Mouse (Mus musculus) forebrain, embryonic 10.5 days (tissue): ENCODE measurements around the gene Ndufa7. TPM values are rescaled to one million over a fixed set of nuclear protein-coding genes. Genes with fewer than 3 reads are reported as not detected.
"Not testable (repeated sequence)": the region's sequence is repeated elsewhere in the genome, so short reads cannot be mapped to it uniquely, and the experiment has no call there.

Experiments
- DNase-seq: peaks from one replicate; pipeline ENCODE4 v3.0.0-alpha.2; 2017; ENCODE audit warnings: low spot score; ENCODE audit errors: extremely low spot score
- H3K27ac ChIP-seq: fragments of 300-500 bp; sonication (generic); 2 replicates; pipeline ENCODE4 v1.5.1; 2016; ENCODE audit warnings: mild to moderate bottlenecking
- H3K27me3 ChIP-seq: fragments of 300-500 bp; sonication (generic); 2 replicates; pipeline ENCODE4 v1.6.1; 2016; ENCODE audit warnings: mild to moderate bottlenecking; ENCODE audit not compliant: poor library complexity, severe bottlenecking
- H3K36me3 ChIP-seq: fragments of 300-500 bp; sonication (generic); replicated peaks from 2 replicates; pipeline ENCODE4 v1.6.1; 2016; ENCODE audit warnings: mild to moderate bottlenecking, moderate library complexity
- H3K4me1 ChIP-seq: fragments of 300-500 bp; sonication (generic); 2 replicates; pipeline ENCODE4 v1.6.1; 2016
- H3K4me3 ChIP-seq: fragments of 300-500 bp; sonication (generic); 2 replicates; pipeline ENCODE4 v1.5.1; 2016; ENCODE audit warnings: mild to moderate bottlenecking, moderate library complexity
- H3K9me3 ChIP-seq: fragments of 300-500 bp; sonication (generic); 2 replicates; pipeline ENCODE4 v1.6.1; 2016; ENCODE audit warnings: mild to moderate bottlenecking, moderate library complexity
- WGBS: fragments of 180-500 bp; shearing (Covaris S2); methylation state at CpG from one replicate; pipeline ENCODE4 v1.1.7; 2016; 5-methylcytosine and 5-hydroxymethylcytosine counted together
- microRNA-seq: library from miRNA; unstranded; fragments of <30 nt; microRNA quantifications from one replicate; pipeline ENCODE4, GENCODE M21; 2017
- polyA plus RNA-seq: library from polyadenylated mRNA; unstranded; fragments of >200 nt; fragmentation: Nextera tagmentation; extraction: Ambion mirVana; gene quantifications from 2 replicates; pipeline ENCODE4 v1.2.1, GENCODE M21; 2016

The Ndufa7 gene
- polyA plus RNA-seq, 1 experiment from 2014 or later: 441 TPM

- H3K27me3 ChIP-seq: no peaks in the 10 kb centered on the region
- peaks cover 43% of the 10 kb centered on the region for H3K36me3 ChIP-seq
- DNase-seq: no peak
- no peak overlapping the region for H3K4me3 ChIP-seq
- no peaks in the 10 kb centered on the region for H3K9me3 ChIP-seq
- no peaks in the 10 kb centered on the region for H3K4me1 ChIP-seq
- no peak overlapping the region for H3K27ac ChIP-seq
- WGBS: 82% methylated on average over 1 of the region's 1 CpGs
These were observed 27.0 kb downstream of the Ndufa7 start for GRCm38 (mm10) chr17:33851331-33851730.

- DNase-seq: no peak
- H3K27me3 ChIP-seq: no peaks in the 10 kb centered on the region
- WGBS: 74% methylated on average over 4 of the region's 4 CpGs
- no peaks in the 10 kb centered on the region for H3K4me1 ChIP-seq
- peaks cover 10% of the 10 kb centered on the region; the same call in 1 of the 2 replicates for H3K9me3 ChIP-seq
- no peak overlapping the region for H3K27ac ChIP-seq
- no peaks in the 10 kb centered on the region; the same call in 1 of the 2 replicates for H3K36me3 ChIP-seq
- no peak overlapping the region for H3K4me3 ChIP-seq
These were observed 33.4 kb downstream of the Ndufa7 start for GRCm38 (mm10) chr17:33857816-33858215.

GRCm38 (mm10) chr17:33865330-33866030, 41.1 kb downstream of the Ndufa7 start:
- no peak overlapping the region for H3K4me3 ChIP-seq
- H3K27ac ChIP-seq: 0 out of 2 replicates have a peak overlapping the region, but pooled peaks have one; percentile 67
- H3K36me3 ChIP-seq: no peaks in the 10 kb centered on the region
- H3K27me3 ChIP-seq: no peaks in the 10 kb centered on the region
- H3K4me1 ChIP-seq: peaks cover 10% of the 10 kb centered on the region
- 42% methylated on average over 9 of the region's 9 CpGs for WGBS
- DNase-seq: peak; percentile 33
- no peaks in the 10 kb centered on the region for H3K9me3 ChIP-seq

- not testable (repeated sequence) for DNase-seq, H3K27me3 ChIP-seq, H3K4me1 ChIP-seq, H3K9me3 ChIP-seq, H3K27ac ChIP-seq, H3K4me3 ChIP-seq
- 88% methylated on average over 7 of the region's 12 CpGs for WGBS
- H3K36me3 ChIP-seq: peaks cover 42% of the 10 kb centered on the region
These were observed 49.2 kb downstream of the Ndufa7 start, which contains the start of gene Gm7029 for GRCm38 (mm10) chr17:33873537-33873936. Gene Gm7029 (plus strand): TSS chr17:33873837.

GRCm38 (mm10) chr17:33874411-33874810, 50.0 kb downstream of the Ndufa7 start:
- WGBS: 85% methylated on average over 11 of the region's 11 CpGs
- no peaks in the 10 kb centered on the region for H3K9me3 ChIP-seq
- H3K27ac ChIP-seq: no peak overlapping the region
- H3K4me1 ChIP-seq: no peaks in the 10 kb centered on the region
- H3K4me3 ChIP-seq: no peak overlapping the region
- H3K27me3 ChIP-seq: no peaks in the 10 kb centered on the region
- DNase-seq: no peak
- H3K36me3 ChIP-seq: peaks cover 50% of the 10 kb centered on the region

- WGBS: 81% methylated on average over 5 of the region's 5 CpGs
- not testable (repeated sequence) for H3K27ac ChIP-seq, H3K4me3 ChIP-seq, H3K27me3 ChIP-seq, H3K9me3 ChIP-seq, H3K4me1 ChIP-seq, DNase-seq
- H3K36me3 ChIP-seq: peaks cover 63% of the 10 kb centered on the region
These were observed 51.4 kb downstream of the Ndufa7 start for GRCm38 (mm10) chr17:33875797-33876196.

GRCm38 (mm10) chr17:33884320-33884719, 59.9 kb downstream of the Ndufa7 start:
- not testable (repeated sequence) for H3K9me3 ChIP-seq, H3K27ac ChIP-seq, H3K27me3 ChIP-seq, H3K4me3 ChIP-seq, DNase-seq
- WGBS: 90% methylated on average over 10 of the region's 11 CpGs
- Histone ChIP-seq H3K36me3 (peaks cover 77% of the 10 kb centered on the region), H3K4me1 (peaks cover 19% of the 10 kb centered on the region)

- not testable (repeated sequence) for H3K27ac ChIP-seq, H3K27me3 ChIP-seq, DNase-seq, H3K9me3 ChIP-seq
- peak overlapping the region; percentile 67; the same call in 1 of the 2 replicates for H3K4me3 ChIP-seq
- peaks cover 43% of the 10 kb centered on the region for H3K36me3 ChIP-seq
- peaks cover 21% of the 10 kb centered on the region for H3K4me1 ChIP-seq
- WGBS: 88% methylated on average over 2 of the region's 2 CpGs
These were observed 63.4 kb downstream of the Ndufa7 start for GRCm38 (mm10) chr17:33887802-33888201.

Small RNA genes lying within 50 kb of the gene (microRNA-seq; reads per million reads assigned to microRNA genes)
- gene Gm27740: not detected

Other genes with a start within 250 kb of the Ndufa7 start
- 47.6 and 51.2 TPM in 2 replicates for gene Zfp414, start 195.5 kb upstream of the Ndufa7 start, polyA plus RNA-seq
- gene Pram1, start 186.5 kb upstream of the Ndufa7 start, polyA plus RNA-seq: 0.31 and 0.39 TPM in 2 replicates
- 515 and 568 TPM in 2 replicates for gene Hnrnpm, start 137.7 kb upstream of the Ndufa7 start, polyA plus RNA-seq
- 29.5 and 33.1 TPM in 2 replicates for gene March2, start 105.9 kb upstream of the Ndufa7 start, polyA plus RNA-seq
- gene Rab11b, start 64.0 kb upstream of the Ndufa7 start, polyA plus RNA-seq: 338 and 346 TPM in 2 replicates
- 21.4 and 22.4 TPM in 2 replicates for gene Angptl4, start 42.7 kb upstream of the Ndufa7 start, polyA plus RNA-seq
- 22.7 and 27.9 TPM in 2 replicates for gene Kank3, start 14.1 kb upstream of the Ndufa7 start, polyA plus RNA-seq
- gene Rps28, start within 50 bp of the Ndufa7 start, polyA plus RNA-seq: 848 and 864 TPM in 2 replicates
- 86.6 and 89.0 TPM in 2 replicates for gene Cd320, start 18.5 kb downstream of the Ndufa7 start, polyA plus RNA-seq
- not detected in 2 replicates for gene Gm7029, start 49.3 kb downstream of the Ndufa7 start, polyA plus RNA-seq
- 6.6 and 8.1 TPM in 2 replicates for gene Kifc1, start 66.1 kb downstream of the Ndufa7 start, polyA plus RNA-seq
- gene Platr17, start 80.6 kb downstream of the Ndufa7 start, polyA plus RNA-seq: 0.19 and 0.39 TPM in 2 replicates
- 85.9 and 90.8 TPM in 2 replicates for gene Daxx, start 84.8 kb downstream of the Ndufa7 start, polyA plus RNA-seq
- 14.1 TPM in 2 replicates for gene Tapbp, start 91.3 kb downstream of the Ndufa7 start, polyA plus RNA-seq
- 21.2 and 23.2 TPM in 2 replicates for gene Zbtb22, start 91.3 kb downstream of the Ndufa7 start, polyA plus RNA-seq
- 39.3 and 46.7 TPM in 2 replicates for gene Rgl2, start 105.0 kb downstream of the Ndufa7 start, polyA plus RNA-seq
- 239 and 242 TPM in 2 replicates for gene Pfdn6, start 115.8 kb downstream of the Ndufa7 start, polyA plus RNA-seq
- gene Wdr46, start 116.1 kb downstream of the Ndufa7 start, polyA plus RNA-seq: 56.1 and 59.6 TPM in 2 replicates
- gene B3galt4, start 126.9 kb downstream of the Ndufa7 start, polyA plus RNA-seq: 3.3 and 3.7 TPM in 2 replicates
- 49.4 and 51.3 TPM in 2 replicates for gene Vps52, start 131.2 kb downstream of the Ndufa7 start, polyA plus RNA-seq
- 1,596 and 1,663 TPM in 2 replicates for gene Rps18, start 131.4 kb downstream of the Ndufa7 start, polyA plus RNA-seq
- gene H2-K1, start 175.8 kb downstream of the Ndufa7 start, polyA plus RNA-seq: 51.2 and 51.8 TPM in 2 replicates
- 11.4 and 12.4 TPM in 2 replicates for gene Ring1, start 200.1 kb downstream of the Ndufa7 start, polyA plus RNA-seq
- 95.4 and 96.4 TPM in 2 replicates for gene H2-Ke6, start 203.5 kb downstream of the Ndufa7 start, polyA plus RNA-seq
- 203 and 206 TPM in 2 replicates for gene Slc39a7, start 207.1 kb downstream of the Ndufa7 start, polyA plus RNA-seq
- 44.5 and 48.3 TPM in 2 replicates for gene Rxrb, start 207.2 kb downstream of the Ndufa7 start, polyA plus RNA-seq
- 0.74 and 0.75 TPM in 2 replicates for gene Col11a2, start 214.9 kb downstream of the Ndufa7 start, polyA plus RNA-seq